Mouse (Mus musculus) bone marrow, adult 2 months (tissue): ENCODE measurements around the gene Plekhg5.

Experiments
- CTCF ChIP-seq: fragments of 200-500 bp; IDR thresholded peaks from 2 replicates; pipeline ENCODE4 v1.5.1; 2011; ENCODE audit warnings: low read length, control low read depth; ENCODE audit not compliant: control insufficient read depth, insufficient read depth
- POLR2A ChIP-seq: fragments of 200-500 bp; IDR thresholded peaks from 2 replicates; pipeline ENCODE4 v1.6.1; 2011; ENCODE audit warnings: low read depth, mild to moderate bottlenecking, control low read depth, low read length, borderline replicate concordance; ENCODE audit not compliant: control insufficient read depth

DNA sequence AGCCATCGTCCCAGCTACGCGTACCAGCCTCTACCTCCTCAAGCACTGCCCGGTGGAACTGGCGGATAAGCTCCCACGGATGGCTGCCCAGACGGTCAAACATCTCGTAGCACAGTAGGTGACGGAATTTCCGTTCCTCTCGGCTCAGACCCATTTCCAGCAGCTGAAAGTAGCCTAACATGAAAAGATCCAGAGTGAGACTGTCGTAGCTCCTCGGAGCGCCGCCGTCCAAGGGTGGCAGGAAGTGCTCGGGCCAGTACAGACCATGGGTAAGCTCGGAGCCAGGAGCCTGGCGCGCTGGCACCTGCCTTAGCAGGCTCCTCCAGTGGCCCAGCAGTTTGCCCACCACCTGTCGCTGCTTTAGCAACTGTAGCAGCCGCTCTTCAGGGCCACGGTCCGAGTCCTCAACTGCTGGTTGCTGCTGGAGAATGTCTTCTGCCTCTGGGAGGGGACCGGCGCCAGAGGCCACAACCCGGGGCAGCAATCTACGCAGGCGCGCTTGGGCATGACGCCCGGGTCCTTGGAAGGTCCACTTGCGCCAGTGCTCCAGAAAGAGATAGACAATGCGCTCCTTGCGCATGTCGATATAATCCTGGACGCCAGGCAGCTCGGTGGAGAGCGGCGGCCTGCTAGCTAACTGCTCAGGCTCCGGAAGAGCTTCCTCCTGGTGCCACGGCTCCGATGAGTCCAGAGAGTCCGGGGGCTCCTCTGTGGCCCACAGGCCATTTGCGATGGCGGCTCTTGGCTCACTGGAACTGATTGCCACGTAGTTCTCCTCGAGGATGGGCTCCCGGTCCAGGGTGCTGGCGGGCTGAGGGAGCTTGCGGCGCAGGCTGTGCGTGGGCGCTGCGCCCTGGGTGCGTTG is 53.1 kb downstream of the Plekhg5 start:
- TF ChIP-seq CTCF: no peak
- TF ChIP-seq POLR2A: no peak
